Mouse (Mus musculus) heart, adult 2 months (tissue): ENCODE measurements around the gene Med13l. TPM values are rescaled to one million over a fixed set of nuclear protein-coding genes. Genes with fewer than 3 reads are reported as not detected.

ENCODE experiments used
- DNase-seq, 2 experiments: peaks; one replicate each; pipeline ENCODE4 v3.0.0; 2021
- H3K27ac ChIP-seq: fragments of 200-600 bp; 2 replicates; pipeline ENCODE4 v1.8.1; 2022
- H3K27me3 ChIP-seq: fragments of 200-500 bp; 2 replicates; pipeline ENCODE4 v1.6.1; 2012; ENCODE audit warnings: mild to moderate bottlenecking, low read length, inconsistent platforms, mixed read lengths; ENCODE audit not compliant: control insufficient read depth, insufficient read depth
- H3K36me3 ChIP-seq: fragments of 200-500 bp; 2 replicates; pipeline ENCODE4 v1.6.1; 2012; ENCODE audit warnings: low read length, inconsistent platforms; ENCODE audit not compliant: control insufficient read depth, insufficient read depth
- H3K4me1 ChIP-seq: fragments of 200-500 bp; 2 replicates; pipeline ENCODE4 v1.6.1; 2011; ENCODE audit warnings: low read length; ENCODE audit not compliant: control insufficient read depth, insufficient read depth
- H3K4me3 ChIP-seq: fragments of 200-600 bp; 2 replicates; pipeline ENCODE4 v1.8.1; 2022
- H3K79me2 ChIP-seq: fragments of 200-500 bp; replicated peaks from 2 replicates; pipeline ENCODE4 v1.6.1; 2012; ENCODE audit warnings: mild to moderate bottlenecking, inconsistent platforms, low read length, moderate library complexity, mixed read lengths; ENCODE audit not compliant: control insufficient read depth, insufficient read depth
- H3K9ac ChIP-seq: fragments of 200-500 bp; 2 replicates; pipeline ENCODE4 v1.6.1; 2012; ENCODE audit warnings: low read depth, mild to moderate bottlenecking, control low read depth, inconsistent platforms, low read length, mixed read lengths
- CTCF ChIP-seq: fragments of 200-600 bp; IDR thresholded peaks from 2 replicates; pipeline ENCODE4 v1.8.1; 2022; ENCODE audit warnings: antibody characterized with exemption, mild to moderate bottlenecking, moderate library complexity
- EP300 ChIP-seq: fragments of 200-500 bp; IDR thresholded peaks from 2 replicates; pipeline ENCODE4 v1.6.1; 2011; ENCODE audit warnings: low read depth, low read length, control low read depth; ENCODE audit not compliant: insufficient read depth
- POLR2A ChIP-seq: fragments of 200-500 bp; IDR thresholded peaks from 2 replicates; pipeline ENCODE4 v1.6.1; 2011; ENCODE audit warnings: mild to moderate bottlenecking, low read depth, low read length, control low read depth; ENCODE audit not compliant: insufficient read depth
- WGBS: fragments of 180-500 bp; shearing (Covaris S2); methylation state at CpG from one replicate; pipeline ENCODE4 v1.1.7; 2018; 5-methylcytosine and 5-hydroxymethylcytosine counted together
- intact Hi-C: fragments of 180-260 bp; cut with DNase I; formaldehyde crosslinking; loops from one replicate; pipeline ENCODE4 v1.15.1; 2025
- polyA plus RNA-seq: library from polyadenylated mRNA; depleted of rRNA; stranded (reverse); fragments of >200 nt; gene quantifications from 2 replicates; pipeline ENCODE4 v1.2.3, GENCODE M21; 2012
- total RNA-seq, 2 experiments: library from RNA; stranded (reverse); gene quantifications; 2 replicates each; pipeline ENCODE4 v1.2.3; 2021

Gene Med13l
- total and polyA plus RNA-seq, 3 experiments = 11.0 to 30.8 (median 29.9) TPM

- intact Hi-C loops = loop anchor here (2.0 kb wide), 1 partner anchor 32 kb away; no protein-coding TSS in a partner anchor
- H3K9ac ChIP-seq = no peak overlapping the region
- H3K27me3 ChIP-seq = no peaks in the 10 kb centered on the region
- no peak for DNase-seq
- peaks cover 2% of the 10 kb centered on the region; the same call in 1 of the 2 replicates for H3K79me2 ChIP-seq
- TF ChIP-seq POLR2A = no peak
- no peak for TF ChIP-seq CTCF
- TF ChIP-seq EP300 = no peak
- no peak overlapping the region for H3K4me3 ChIP-seq
- WGBS = 94% methylated on average over 6 of the region's 6 CpGs
- H3K27ac ChIP-seq = no peak overlapping the region
- H3K4me1 ChIP-seq = peaks cover 7% of the 10 kb centered on the region
- peaks cover 4% of the 10 kb centered on the region; the same call in 1 of the 2 replicates for H3K36me3 ChIP-seq
These were observed 1.6 kb upstream of the Med13l start for GRCm38 (mm10) chr5:118558841-118559240.

- peaks cover 5% of the 10 kb centered on the region for H3K36me3 ChIP-seq
- 2% methylated on average over 69 of the region's 101 CpGs for WGBS
These were observed 695 bp upstream of the Med13l start for GRCm38 (mm10) chr5:118559584-118560384.

GRCm38 (mm10) chr5:118561086-118561987 lies 858 bp downstream of the Med13l start:
- H3K9ac ChIP-seq = peak overlapping the region; percentile 99
- DNase-seq = peak; percentile 66 to 68
- TF ChIP-seq EP300 (no peak), CTCF (no peak), POLR2A (no peak)
- H3K27ac ChIP-seq = peak overlapping the region; percentile 79
- no peaks in the 10 kb centered on the region for H3K27me3 ChIP-seq
- H3K36me3 ChIP-seq = peaks cover 5% of the 10 kb centered on the region
- H3K4me1 ChIP-seq = peaks cover 12% of the 10 kb centered on the region
- peaks cover 4% of the 10 kb centered on the region; the same call in 1 of the 2 replicates for H3K79me2 ChIP-seq
- peak overlapping the region; percentile 71 for H3K4me3 ChIP-seq
- WGBS = 4% methylated on average over 53 of the region's 59 CpGs
- intact Hi-C loops = loop anchor here (5.0 kb wide), 4 partner anchors 104 to 294 kb away; no protein-coding TSS in a partner anchor

More at GRCm38 (mm10) chr5:118559584-118560384, 695 bp upstream of the Med13l start:
- Histone ChIP-seq H3K4me3 (peak overlapping the region; percentile 71), H3K27ac (peak overlapping the region; percentile 94), H3K4me1 (peaks cover 10% of the 10 kb centered on the region), H3K9ac (peak overlapping the region; percentile 99), H3K79me2 (peaks cover 2% of the 10 kb centered on the region; the same call in 1 of the 2 replicates), H3K27me3 (no peaks in the 10 kb centered on the region)
- intact Hi-C loops = loop anchor here (2.0 to 5.0 kb wide), 5 partner anchors 33 to 292 kb away; no protein-coding TSS in a partner anchor
- TF ChIP-seq POLR2A (0 out of 2 replicates have a peak, but pooled peaks have one; percentile 12), CTCF (peak; percentile 44), EP300 (no peak)
- peak; percentile 90 to 93 for DNase-seq

GRCm38 (mm10) chr5:118562206-118562605 lies 1.7 kb downstream of the Med13l start:
- Histone ChIP-seq H3K27ac (no peak overlapping the region), H3K4me3 (peak overlapping the region; percentile 71), H3K9ac (no peak overlapping the region), H3K36me3 (peaks cover 5% of the 10 kb centered on the region), H3K4me1 (peaks cover 12% of the 10 kb centered on the region), H3K27me3 (no peaks in the 10 kb centered on the region), H3K79me2 (peaks cover 4% of the 10 kb centered on the region)
- 68% methylated on average over 3 of the region's 3 CpGs for WGBS
- DNase-seq = no peak
- intact Hi-C loops = loop anchor here (2.0 to 5.0 kb wide), 5 partner anchors 47 to 295 kb away; no protein-coding TSS in a partner anchor
- TF ChIP-seq CTCF (no peak), POLR2A (no peak), EP300 (no peak)

GRCm38 (mm10) chr5:118563590-118563989 lies 3.1 kb downstream of the Med13l start:
- DNase-seq = no peak
- H3K27me3 ChIP-seq = no peaks in the 10 kb centered on the region
- intact Hi-C loops = loop anchor here (2.0 to 5.0 kb wide), 5 partner anchors 49 to 296 kb away; no protein-coding TSS in a partner anchor
- WGBS = 28% methylated on average over 6 of the region's 6 CpGs
- peaks cover 7% of the 10 kb centered on the region for H3K79me2 ChIP-seq
- peaks cover 5% of the 10 kb centered on the region for H3K36me3 ChIP-seq
- H3K4me3 ChIP-seq = no peak overlapping the region
- H3K9ac ChIP-seq = no peak overlapping the region
- peaks cover 18% of the 10 kb centered on the region for H3K4me1 ChIP-seq
- H3K27ac ChIP-seq = no peak overlapping the region
- TF ChIP-seq POLR2A = no peak
- TF ChIP-seq CTCF = no peak
- TF ChIP-seq EP300 = no peak
